Mouse (Mus musculus): ENCODE data around the gene Glt8d2. TPM values are rescaled to one million over a fixed set of nuclear protein-coding genes. Genes with fewer than 3 reads are reported as not detected.

Gene Glt8d2
- polyA plus RNA-seq, 1 experiment from 2014 or later: 1.5 TPM

DNA sequence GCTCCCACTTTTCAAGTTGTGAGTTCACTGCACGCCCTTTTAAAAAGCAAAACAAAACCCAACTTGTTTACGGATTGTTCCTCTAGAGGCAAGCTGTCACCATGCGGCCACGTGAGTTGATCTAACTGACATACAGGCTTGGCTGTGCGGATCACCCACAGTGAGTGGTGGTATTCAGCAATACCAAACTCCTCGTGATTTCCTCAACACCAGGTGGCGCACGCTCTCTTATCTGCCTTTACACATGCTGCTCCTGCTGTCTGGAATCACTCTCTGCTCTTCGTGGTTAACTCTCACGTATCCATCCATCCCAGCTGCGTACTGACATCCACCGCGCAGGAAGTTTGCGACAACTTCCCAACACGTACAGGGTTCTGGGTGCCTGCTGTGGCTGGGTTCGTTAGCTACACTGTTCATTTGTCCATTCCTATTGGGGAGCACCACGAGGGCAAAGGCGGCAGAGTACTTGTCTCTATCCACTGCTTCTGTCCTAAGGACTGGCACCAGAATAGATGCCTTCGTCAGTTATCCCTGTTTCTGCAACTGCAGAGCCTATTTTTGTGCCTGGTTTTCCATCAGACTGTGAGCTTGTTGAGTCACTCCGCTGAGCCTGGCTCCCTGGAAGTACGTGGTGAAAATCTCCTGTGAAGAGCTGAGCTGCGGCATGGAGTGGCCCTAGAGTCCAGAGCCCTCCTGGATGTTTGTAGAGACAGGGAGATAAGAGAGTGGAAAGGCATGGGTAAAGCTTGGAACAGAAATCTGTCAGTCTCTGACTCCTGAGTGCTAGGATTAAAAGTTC lies 23.8 kb downstream of the Glt8d2 start:
- WGBS: 16% methylated on average over 22 of the region's 22 CpGs
- Histone ChIP-seq H3K9ac (ENCODE audit: low read depth, low read length) (no peak overlapping the region), H3K4me2 (replicated peaks; ENCODE audit: low read depth) (peak overlapping the region; percentile 31), H3K9me3 (ENCODE audit: control insufficient read depth) (no peaks in the 10 kb centered on the region), H3K4me1 (replicated peaks; ENCODE audit: control insufficient read depth, insufficient read depth, low read length) (no peaks in the 10 kb centered on the region), H3K4me3 (ENCODE audit: low read depth, low read length) (no peak overlapping the region), H3K27ac (ENCODE audit: low read depth, low read length) (no peak overlapping the region), H3K36me3 (ENCODE audit: control insufficient read depth, insufficient read depth) (no peaks in the 10 kb centered on the region), H3K27me3 (replicated peaks; ENCODE audit: control insufficient read depth, insufficient read depth, low read length) (0 out of 2 replicates have a peak, but pooled peaks cover 4% of the 10 kb centered on the region)
- ATAC-seq: peak; percentile 38; the same call in 1 of the 2 replicates
- TF ChIP-seq CTCF (IDR thresholded peaks at IDR 0.05; ENCODE audit: low read depth): peak; percentile 97

DNA sequence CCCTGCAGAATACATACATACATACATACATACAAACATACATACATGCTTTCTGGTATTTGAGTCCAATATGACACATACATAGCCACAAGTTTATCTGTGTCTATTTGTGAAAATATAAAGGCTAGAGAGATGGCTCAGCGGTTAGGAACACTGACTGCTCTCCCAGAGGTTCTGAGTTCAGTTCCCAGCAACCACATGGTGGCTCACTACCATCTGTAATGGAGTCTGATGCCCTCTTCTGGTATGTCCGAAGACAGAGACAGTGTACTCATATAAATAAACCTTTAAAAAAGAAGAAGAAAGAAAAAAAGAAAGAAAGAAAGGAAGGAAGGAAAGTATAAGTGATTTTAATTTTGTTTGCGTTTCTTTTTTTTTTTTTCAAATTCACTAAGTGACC lies 24.5 kb downstream of the Glt8d2 start:
- Histone ChIP-seq H3K4me1 (replicated peaks; ENCODE audit: control insufficient read depth, insufficient read depth, low read length) (no peaks in the 10 kb centered on the region), H3K9me3 (ENCODE audit: control insufficient read depth) (no peaks in the 10 kb centered on the region), H3K4me3 (ENCODE audit: low read depth, low read length) (no peak overlapping the region), H3K27me3 (replicated peaks; ENCODE audit: control insufficient read depth, insufficient read depth, low read length) (0 out of 2 replicates have a peak, but pooled peaks cover 4% of the 10 kb centered on the region), H3K4me2 (replicated peaks; ENCODE audit: low read depth) (no peak overlapping the region), H3K9ac (ENCODE audit: low read depth, low read length) (no peak overlapping the region), H3K27ac (ENCODE audit: low read depth, low read length) (no peak overlapping the region), H3K36me3 (ENCODE audit: control insufficient read depth, insufficient read depth) (no peaks in the 10 kb centered on the region)
- no peak for ATAC-seq
- WGBS: 66% methylated on average over 3 of the region's 3 CpGs
- TF ChIP-seq CTCF (IDR thresholded peaks at IDR 0.05; ENCODE audit: low read depth): no peak

DNA sequence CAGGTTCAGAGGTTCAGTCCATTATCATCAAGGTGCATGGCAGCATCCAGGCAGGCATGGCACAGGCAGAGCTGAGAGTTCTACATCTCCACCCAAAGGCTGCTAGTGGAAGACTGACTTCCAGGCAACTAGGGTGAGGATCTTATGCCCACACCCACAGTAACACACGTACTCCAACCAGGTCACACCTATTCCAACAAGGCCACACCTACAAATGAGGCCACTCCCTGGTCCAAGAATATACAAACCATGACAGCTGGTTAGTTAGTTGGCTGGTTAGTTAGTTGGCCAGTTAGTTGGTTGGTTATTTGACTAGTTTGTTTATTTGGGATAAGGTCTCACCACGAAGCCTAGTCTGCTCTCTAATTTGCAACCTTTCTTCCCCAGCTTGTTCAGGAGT lies 27.2 kb downstream of the Glt8d2 start:
- H3K36me3 ChIP-seq (ENCODE audit: control insufficient read depth, insufficient read depth): no peaks in the 10 kb centered on the region
- TF ChIP-seq CTCF (IDR thresholded peaks at IDR 0.05; ENCODE audit: low read depth): no peak
- no peak overlapping the region for H3K27ac ChIP-seq (ENCODE audit: low read depth, low read length)
- H3K4me1 ChIP-seq (replicated peaks; ENCODE audit: control insufficient read depth, insufficient read depth, low read length): no peaks in the 10 kb centered on the region
- ATAC-seq: no peak
- H3K4me3 ChIP-seq (ENCODE audit: low read depth, low read length): no peak overlapping the region
- no peak overlapping the region for H3K4me2 ChIP-seq (replicated peaks; ENCODE audit: low read depth)
- H3K9me3 ChIP-seq (ENCODE audit: control insufficient read depth): no peaks in the 10 kb centered on the region
- 68% methylated on average over 2 of the region's 2 CpGs for WGBS
- H3K27me3 ChIP-seq (replicated peaks; ENCODE audit: control insufficient read depth, insufficient read depth, low read length): 0 out of 2 replicates have a peak, but pooled peaks cover 4% of the 10 kb centered on the region
- no peak overlapping the region for H3K9ac ChIP-seq (ENCODE audit: low read depth, low read length)

DNA sequence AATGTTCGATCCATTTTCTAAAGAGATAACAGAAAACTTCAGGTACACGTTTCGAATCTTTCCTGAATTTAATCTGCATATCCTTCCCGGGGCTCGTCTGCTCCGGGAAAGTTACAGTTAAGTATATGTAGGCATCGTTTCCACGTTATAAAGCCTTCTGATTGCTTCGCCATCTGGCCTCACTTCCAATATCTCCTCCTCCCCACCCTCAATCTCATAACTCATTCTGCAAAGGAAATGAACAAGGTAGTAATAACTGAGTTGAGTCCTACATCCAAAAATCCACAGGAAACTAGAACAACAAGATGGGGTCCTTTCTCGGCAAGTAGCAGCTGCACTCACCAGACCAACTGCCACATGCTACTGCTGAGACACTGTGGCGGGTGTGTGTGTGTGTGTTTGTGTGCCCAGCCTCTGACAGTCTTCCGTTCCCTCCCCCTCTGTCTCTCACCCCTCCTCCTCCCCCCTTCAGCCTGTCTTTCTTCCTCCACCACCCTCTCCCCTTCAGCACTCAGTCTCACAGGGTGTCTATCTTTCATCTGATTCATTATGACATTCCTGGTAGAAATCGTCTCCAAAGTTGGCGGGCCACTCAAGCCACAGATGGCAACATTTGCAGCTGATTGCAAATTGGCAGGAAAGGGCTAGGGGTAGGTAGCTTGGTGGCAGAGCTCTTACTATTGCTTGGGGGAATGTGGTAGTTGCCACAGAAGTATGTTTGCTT lies 28.0 kb downstream of the Glt8d2 start:
- H3K4me1 ChIP-seq (replicated peaks; ENCODE audit: control insufficient read depth, insufficient read depth, low read length): no peaks in the 10 kb centered on the region
- 0 out of 2 replicates have a peak, but pooled peaks cover 4% of the 10 kb centered on the region for H3K27me3 ChIP-seq (replicated peaks; ENCODE audit: control insufficient read depth, insufficient read depth, low read length)
- no peak overlapping the region for H3K4me3 ChIP-seq (ENCODE audit: low read depth, low read length)
- no peak for TF ChIP-seq CTCF (IDR thresholded peaks at IDR 0.05; ENCODE audit: low read depth)
- H3K36me3 ChIP-seq (ENCODE audit: control insufficient read depth, insufficient read depth): no peaks in the 10 kb centered on the region
- ATAC-seq: no peak
- WGBS: 80% methylated on average over 14 of the region's 14 CpGs
- H3K27ac ChIP-seq (ENCODE audit: low read depth, low read length): no peak overlapping the region
- H3K4me2 ChIP-seq (replicated peaks; ENCODE audit: low read depth): no peak overlapping the region
- no peak overlapping the region for H3K9ac ChIP-seq (ENCODE audit: low read depth, low read length)
- no peaks in the 10 kb centered on the region for H3K9me3 ChIP-seq (ENCODE audit: control insufficient read depth)

DNA sequence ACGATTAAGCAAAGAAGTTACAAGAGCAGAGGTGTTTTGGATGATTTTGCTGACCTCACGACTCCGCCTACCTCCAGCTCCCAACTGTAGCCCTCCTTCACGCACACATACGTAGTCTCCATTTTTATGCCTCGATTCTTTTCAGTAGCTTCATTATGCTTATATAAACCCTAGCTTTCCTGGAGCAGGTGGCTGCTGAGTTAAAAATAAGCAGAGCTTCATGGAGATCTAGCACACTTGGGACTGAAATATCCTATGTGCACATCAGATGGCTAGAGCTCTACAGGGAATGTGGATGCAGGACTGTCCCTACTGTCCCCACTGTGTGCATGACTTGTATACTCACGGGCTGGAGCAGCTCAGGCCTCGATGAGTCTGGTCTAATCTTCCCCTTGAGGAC lies 28.6 kb downstream of the Glt8d2 start:
- H3K27ac ChIP-seq (ENCODE audit: low read depth, low read length): no peak overlapping the region
- no peak overlapping the region for H3K9ac ChIP-seq (ENCODE audit: low read depth, low read length)
- no peak overlapping the region for H3K4me2 ChIP-seq (replicated peaks; ENCODE audit: low read depth)
- no peak for TF ChIP-seq CTCF (IDR thresholded peaks at IDR 0.05; ENCODE audit: low read depth)
- H3K27me3 ChIP-seq (replicated peaks; ENCODE audit: control insufficient read depth, insufficient read depth, low read length): 0 out of 2 replicates have a peak, but pooled peaks cover under 1% of the 10 kb centered on the region
- 87% methylated on average over 8 of the region's 8 CpGs for WGBS
- no peaks in the 10 kb centered on the region for H3K4me1 ChIP-seq (replicated peaks; ENCODE audit: control insufficient read depth, insufficient read depth, low read length)
- H3K36me3 ChIP-seq (ENCODE audit: control insufficient read depth, insufficient read depth): no peaks in the 10 kb centered on the region
- no peak for ATAC-seq
- no peaks in the 10 kb centered on the region for H3K9me3 ChIP-seq (ENCODE audit: control insufficient read depth)
- no peak overlapping the region for H3K4me3 ChIP-seq (ENCODE audit: low read depth, low read length)

DNA sequence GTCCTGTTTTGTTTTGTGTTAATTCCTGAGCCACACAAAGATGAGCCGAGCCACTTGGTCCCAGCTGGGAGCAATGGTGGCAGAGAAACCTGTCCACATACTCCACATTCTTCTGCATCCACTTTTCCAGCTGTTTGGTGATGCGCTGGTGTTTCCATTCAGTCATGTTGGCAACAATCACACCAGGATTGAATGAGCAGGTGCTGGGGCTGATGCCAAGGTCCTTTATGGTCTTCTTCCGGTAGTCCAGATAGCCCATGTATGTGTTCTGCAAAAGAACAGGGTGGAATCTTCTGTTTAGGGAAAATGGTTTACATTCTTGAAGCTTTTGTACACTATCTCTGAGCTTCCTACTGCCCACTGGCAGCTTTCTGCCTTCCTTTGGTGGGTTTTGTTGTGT lies 35.9 kb downstream of the Glt8d2 start:
- no peak overlapping the region for H3K4me3 ChIP-seq (ENCODE audit: low read depth, low read length)
- H3K4me2 ChIP-seq (replicated peaks; ENCODE audit: low read depth): no peak overlapping the region
- peaks cover 8% of the 10 kb centered on the region for H3K36me3 ChIP-seq (ENCODE audit: control insufficient read depth, insufficient read depth)
- no peak for TF ChIP-seq CTCF (IDR thresholded peaks at IDR 0.05; ENCODE audit: low read depth)
- no peak for ATAC-seq
- H3K27me3 ChIP-seq (replicated peaks; ENCODE audit: control insufficient read depth, insufficient read depth, low read length): no peaks in the 10 kb centered on the region
- H3K27ac ChIP-seq (ENCODE audit: low read depth, low read length): no peak overlapping the region
- H3K4me1 ChIP-seq (replicated peaks; ENCODE audit: control insufficient read depth, insufficient read depth, low read length): no peaks in the 10 kb centered on the region
- 75% methylated on average over 3 of the region's 3 CpGs for WGBS
- H3K9me3 ChIP-seq (ENCODE audit: control insufficient read depth): no peaks in the 10 kb centered on the region
- H3K9ac ChIP-seq (ENCODE audit: low read depth, low read length): no peak overlapping the region

All from intestine, postnatal 0 days (tissue).